Mouse (Mus musculus): ENCODE measurements around the gene Hoxd10. TPM values are rescaled to one million over a fixed set of nuclear protein-coding genes. Genes with fewer than 3 reads are reported as not detected.
A peak's percentile ranks its signal among the peaks of the same experiment; 100 is the strongest.

Hoxd10 gene
- total RNA-seq, 1 experiment from 2014 or later = not detected

DNA sequence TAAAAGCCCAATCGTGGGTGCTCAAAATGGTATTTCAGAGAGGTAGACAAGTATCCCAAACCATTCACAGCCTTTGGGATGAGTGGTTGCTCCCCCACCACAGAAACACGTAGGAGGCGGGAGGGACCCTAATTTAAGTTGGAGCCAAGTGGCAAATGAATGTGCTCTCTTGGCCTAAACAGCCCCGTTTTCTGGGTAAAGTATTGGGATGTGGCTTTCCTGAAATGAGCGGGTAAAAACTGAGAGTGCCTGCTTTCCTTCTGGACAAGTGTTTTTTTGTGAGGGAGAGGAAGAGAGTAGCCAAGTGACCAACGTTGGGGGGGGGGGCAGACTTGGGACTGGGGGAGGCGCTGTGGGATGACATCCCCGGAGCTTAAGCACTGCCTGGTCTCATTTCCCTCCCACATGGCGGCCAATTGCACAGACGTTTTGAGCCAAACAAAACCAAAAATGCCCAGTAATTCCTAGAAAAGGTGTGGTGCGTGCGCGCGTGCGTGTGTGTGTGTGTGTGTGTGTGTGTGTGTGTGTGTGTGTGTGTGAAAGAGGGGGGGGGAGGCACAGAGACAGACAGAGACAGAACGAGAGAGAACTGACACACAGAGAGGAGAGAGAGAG lies 19.3 kb downstream of the Hoxd10 start:
- peak; percentile 59 for DNase-seq

DNA sequence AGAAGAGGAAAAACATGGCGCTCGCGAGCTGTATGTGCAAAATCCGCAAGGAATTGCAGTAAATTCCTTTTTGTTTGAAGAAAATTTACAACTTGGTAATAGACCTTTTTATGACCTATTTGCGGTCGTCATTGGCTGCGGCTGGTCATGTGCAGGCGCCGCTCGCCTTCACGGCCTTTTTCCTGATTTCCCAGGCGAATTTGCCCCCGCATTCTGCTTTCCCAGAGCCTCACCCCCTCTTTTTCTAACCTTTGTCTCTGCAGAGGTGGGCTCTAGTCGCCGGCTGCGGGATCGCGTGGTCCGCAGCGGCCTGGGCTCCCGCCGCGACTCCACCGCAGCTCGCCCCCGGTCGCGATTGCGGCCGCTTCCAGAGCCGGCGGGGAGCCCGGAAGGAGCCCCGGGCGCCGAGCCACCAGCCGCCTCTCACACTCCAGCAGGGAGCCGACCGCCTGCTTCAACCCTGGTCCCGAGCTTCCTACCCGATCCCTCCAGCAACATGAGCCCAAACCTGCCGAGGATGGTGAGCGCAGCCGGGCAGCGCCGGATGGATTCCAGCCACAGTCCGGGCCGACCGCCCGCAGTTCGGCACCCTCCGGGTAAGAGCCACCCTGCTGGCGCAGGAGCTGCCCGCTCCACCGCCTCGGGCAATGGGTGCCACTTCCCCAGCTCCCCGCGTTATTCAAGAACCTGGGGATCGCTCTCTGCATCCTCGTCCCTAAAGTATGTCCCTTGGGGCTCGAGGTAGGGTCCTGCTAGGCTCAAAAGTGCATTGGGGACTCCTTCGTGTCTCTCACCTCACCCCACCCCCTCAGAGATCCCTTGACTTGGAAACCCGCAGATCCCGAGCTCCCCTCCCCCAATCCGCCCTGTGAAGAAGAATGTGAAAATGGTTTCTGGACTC lies 20.2 kb downstream of the Hoxd10 start, which contains the start of the genes Hoxd3 and Hoxd4:
Gene Hoxd3, plus strand, starts transcription at position 207 of the 901 bp plus-strand sequence.
Gene Hoxd4, plus strand, starts transcription at position 209 of the 901 bp plus-strand sequence.
- DNase-seq = peak; percentile 81

DNA sequence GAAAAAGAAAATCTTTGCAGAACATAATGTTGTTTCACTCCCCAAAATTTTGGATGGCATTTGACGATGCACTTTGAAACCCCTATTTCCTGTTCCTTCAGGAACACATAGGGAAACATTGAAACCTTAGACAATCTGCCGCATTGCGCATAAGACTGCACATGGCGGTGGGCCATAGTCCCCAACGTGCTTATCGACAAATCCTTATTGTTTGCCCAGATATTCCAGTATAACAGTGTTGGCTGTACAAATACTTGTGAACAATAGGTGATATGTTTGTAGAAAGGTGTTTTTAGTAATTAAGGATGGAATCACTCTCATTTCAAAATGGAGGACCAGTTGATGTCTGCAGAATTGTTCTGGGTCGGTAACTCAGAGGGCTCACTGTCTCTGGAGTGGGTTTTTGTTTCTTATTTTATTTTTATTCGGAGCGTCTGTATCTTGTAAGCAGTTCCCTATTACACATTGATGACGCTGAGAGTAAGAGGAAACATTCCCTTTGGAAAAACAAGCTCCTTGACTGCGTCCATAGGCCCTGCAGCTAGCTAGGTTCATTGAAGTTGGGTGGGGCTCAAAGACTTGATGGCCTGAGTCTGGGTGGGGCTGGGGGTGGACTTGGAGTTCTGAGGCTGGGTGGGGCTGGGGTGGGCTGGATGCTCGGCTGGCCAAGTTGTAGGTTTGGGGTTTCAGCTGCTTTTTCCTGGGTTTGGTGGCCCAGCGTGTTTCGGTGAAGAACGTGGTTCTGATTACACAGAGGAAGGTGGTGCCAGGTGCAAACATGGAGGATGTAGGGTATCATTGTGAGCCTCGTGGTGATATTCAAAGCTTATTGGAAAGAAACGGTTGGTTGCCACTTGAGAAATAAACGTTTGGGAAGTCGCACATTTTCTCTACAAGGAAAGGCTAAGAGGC lies 21.8 kb downstream of the Hoxd10 start:
- no peak for DNase-seq

DNA sequence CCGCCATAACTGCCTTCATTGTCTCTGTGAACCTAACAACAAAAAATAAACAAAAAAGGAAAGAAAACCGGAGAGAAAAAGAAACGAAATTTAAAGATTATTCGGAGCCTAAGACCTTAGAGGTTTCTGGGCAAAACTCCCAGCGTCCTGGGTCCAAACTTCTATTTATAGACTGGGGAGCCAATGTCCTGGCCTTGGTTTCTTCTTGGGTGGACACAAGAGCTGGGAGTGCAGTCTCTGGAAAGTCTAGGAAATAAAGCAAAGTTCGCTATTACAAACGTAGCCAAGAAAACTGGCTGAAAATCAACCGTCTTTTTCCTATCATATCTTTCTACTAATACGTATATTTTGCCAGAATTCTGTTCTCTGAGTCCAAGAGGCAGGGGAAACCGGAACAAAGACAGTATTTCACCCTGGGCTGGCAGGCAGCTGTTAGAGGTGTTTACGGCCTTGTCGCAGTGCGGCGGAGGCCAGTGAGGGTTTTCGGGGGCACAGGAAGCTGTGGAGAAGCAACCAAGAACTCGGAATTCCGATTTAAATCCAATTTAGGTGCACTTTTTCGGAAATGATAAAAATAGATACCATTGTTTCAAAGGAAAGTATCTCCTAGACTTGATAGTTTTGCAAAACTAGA lies 22.5 kb downstream of the Hoxd10 start:
- peak; percentile 58 for DNase-seq

DNA sequence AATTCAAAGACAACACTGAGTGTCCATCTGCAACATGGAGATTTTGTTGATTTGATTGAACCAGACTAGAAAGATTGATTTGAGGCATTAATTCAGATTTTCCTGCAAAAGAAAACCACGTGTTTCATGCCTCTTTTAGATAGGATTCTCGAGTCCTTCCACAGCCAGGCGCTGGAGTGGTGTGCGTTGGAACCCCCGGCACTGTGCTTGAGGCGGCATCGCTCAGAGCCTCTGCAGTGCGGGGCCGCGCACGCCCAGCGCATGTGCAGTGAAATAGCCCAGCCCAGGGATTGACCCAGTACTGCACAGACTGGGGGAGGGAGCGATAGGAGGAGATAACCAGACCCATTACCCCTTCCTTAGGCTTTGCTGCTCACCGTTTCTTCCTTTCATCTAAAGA lies 23.2 kb downstream of the Hoxd10 start:
- DNase-seq = peak; percentile 77

DNA sequence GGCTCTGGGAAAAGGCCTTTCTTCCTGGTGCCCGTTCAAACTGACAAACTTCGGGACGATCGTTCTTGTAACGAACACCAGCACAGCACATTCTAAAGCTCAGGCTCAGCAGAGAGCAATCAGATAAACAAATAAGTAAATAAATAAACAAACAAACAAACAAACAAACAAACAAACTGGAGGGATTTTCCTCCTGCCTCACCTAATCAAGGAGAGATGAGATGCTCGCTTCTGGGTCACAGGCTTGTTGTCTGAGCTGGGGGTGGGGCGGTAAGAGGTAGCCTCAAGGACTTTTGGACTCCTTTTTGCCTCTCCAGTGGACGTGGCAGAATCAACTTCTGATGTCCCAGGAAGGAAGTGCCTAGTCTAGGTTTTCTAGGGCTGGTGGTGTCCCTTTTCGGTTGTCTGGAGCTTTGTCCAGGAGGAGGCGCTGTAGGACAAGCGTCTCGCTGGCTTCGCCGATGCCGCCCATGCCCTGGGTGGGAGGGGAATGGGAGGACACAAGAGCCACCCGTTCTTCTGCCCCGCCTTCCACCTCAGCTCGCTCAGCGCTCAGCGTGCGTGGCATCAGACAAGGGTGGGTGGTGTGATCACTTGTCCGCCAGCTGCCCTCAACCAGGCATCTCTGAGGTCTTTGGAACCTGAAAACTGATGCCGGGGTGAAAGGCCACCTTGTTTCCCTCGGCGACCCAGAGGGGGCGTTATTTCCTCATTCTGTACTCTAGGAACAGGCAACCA lies 23.9 kb downstream of the Hoxd10 start:
- peak; percentile 97 for DNase-seq

DNA sequence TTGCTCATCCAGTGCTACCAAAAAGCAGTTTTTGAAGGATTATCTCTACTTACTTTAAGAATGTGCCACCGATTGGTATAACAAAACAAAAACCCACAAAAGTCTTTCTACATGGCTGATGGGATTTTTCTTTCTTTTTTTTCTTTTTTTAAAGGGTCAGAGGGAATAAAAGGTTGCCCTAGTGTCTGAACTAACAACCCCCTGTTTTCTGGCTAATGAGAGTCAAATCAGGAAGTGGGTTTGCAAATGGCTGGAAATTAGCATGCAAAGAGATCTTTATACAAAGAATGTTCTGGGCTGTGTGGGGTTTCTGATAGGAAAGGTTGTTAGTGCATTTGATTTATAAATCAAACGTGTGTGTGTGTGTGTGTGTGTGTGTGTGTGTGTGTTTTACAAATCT lies 28.7 kb downstream of the Hoxd10 start:
- no peak for DNase-seq

DNA sequence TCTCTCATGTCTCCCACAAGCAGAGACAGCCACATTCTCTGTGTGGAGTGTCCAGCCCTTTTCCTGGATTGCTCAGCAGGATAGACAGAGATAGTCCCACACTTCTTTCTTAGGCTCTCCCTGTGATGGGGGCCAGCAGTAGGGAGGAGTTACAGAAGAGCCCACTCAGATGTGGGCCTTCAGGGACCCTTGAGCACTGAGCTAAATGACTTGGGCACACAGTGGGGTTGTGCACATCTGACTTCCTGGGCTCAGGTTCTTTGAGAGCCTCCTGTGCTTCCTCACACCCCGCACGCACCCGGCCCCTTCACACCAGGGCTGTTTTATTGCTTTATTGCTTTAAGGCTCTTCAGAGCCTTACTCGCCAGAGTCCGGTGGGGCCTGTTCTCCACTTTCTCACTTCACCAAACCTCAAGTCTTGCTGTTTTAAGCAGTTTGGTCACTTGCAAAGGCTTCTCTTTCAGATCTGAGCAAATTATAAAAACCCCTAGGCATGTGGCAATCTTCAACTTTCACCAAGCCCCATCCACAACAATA lies 29.3 kb downstream of the Hoxd10 start:
- DNase-seq = no peak

DNA sequence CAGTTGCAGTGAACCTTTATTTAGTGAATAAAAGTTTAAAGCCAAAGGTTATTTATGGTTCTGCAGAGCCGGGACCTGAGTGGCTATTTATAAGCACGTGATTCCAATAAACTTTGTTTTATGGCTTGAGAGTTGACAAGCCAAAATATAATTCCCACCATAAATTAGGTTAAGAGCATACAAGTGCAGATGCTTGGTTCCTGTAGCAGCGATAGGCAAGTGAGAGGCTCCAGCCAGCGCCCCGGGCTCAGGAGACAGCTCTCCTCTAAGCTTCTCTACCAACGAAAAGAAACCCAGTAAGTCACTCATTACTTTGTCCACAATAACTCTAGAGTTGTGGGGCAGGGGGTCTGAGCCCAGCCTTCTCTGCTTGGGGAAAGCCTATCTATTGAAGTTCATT lies 30.2 kb downstream of the Hoxd10 start:
- DNase-seq = no peak

DNA sequence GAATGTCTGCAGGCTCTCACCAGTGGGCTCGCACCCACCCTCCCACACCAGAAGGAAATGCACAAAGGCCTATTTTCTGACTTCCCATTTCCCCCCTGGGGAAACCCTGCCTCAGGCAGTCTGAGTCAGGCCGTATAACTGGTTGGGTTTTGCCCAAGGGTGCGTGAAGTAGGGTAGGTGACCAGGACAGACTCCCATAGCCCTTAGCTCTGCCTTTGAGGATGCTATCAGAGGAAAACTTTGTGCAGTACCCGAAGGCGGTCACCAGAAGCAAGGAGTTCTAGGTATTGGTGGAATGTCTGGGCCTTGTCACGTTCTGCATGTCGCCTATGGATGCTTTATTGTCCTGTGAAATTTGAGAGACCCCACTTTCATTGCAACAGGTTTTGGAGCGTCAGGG lies 31.2 kb downstream of the Hoxd10 start:
- no peak for DNase-seq

DNA sequence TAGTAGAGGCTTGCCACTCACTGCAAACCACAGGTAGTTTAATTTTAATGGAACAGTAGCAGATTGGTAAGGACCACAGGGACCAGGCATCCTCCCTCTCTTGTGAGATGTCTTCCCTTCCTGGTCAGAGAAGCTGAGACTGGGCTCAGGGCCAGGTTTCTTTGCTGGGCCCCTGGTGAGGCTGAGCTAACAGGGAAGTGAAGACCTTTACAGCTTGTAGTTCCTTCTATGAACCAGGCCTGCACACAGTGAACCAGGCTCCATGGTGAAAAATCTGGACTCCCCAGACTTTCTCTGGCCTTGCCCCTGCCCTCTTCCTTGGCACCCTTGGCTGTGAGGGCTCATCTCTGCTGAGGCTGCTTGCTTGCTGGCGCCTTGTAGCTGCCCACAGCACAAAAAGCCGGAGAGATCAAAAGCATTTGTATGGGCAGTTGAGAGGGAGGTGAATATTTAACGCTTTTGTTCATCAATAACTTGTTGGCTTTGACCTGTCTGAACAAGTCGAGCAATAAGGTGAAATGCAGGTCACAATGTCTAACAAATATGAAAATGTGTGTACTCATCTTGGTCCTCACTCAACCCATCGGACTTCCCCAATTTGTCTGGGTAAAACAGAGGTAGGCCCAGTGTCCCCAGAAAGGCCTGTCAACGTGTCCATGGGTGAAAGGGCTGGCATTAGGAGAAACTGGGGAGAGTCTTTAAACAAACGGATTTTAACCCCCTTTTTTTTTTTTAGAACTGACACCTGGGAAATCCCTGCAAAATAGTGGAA lies 32.7 kb downstream of the Hoxd10 start:
- DNase-seq = peak; percentile 47

DNA sequence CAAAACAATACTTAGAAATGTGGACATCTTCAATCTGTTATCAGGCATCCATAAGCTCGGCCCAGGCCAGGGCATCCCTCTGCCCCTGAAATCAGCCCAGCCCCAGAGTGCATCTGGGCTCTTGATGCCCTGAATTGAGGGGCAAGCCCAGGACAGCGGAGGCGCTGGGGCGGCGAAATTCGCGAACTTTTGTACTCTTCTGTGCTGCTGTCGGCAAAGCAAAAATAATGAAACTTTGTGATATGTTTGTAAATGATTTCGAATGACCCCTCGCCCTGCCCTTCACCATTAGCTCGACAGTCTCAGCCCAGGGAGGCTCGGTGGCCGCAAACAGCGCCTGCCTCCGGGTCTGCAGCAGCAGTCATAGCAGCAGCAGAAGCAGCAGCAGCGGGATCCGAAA lies 33.4 kb downstream of the Hoxd10 start:
- no peak for DNase-seq

DNA sequence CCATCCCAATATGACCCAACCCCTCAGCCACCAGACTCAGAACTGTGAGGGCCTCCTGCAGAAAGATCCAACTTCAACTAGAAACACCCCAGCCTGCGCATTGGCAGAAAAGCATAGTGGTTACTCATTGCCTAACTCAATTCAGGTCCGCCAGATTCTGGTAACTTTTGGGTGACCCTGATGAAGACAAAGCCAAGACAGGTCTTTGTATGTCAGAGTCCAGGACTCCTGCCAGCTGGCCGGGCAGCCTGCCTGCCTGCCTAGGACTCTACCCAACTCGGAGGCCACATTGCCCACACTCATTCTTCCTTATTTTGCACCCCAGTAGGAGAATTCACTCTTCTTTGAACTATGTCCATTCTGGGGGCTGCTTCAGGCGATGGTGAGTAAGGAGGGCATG lies 34.8 kb downstream of the Hoxd10 start, which contains the start of gene Gm28230:
Gene Gm28230, plus strand, starts transcription at position 178 of the 400 bp plus-strand sequence.
- DNase-seq = peak; percentile 58

DNA sequence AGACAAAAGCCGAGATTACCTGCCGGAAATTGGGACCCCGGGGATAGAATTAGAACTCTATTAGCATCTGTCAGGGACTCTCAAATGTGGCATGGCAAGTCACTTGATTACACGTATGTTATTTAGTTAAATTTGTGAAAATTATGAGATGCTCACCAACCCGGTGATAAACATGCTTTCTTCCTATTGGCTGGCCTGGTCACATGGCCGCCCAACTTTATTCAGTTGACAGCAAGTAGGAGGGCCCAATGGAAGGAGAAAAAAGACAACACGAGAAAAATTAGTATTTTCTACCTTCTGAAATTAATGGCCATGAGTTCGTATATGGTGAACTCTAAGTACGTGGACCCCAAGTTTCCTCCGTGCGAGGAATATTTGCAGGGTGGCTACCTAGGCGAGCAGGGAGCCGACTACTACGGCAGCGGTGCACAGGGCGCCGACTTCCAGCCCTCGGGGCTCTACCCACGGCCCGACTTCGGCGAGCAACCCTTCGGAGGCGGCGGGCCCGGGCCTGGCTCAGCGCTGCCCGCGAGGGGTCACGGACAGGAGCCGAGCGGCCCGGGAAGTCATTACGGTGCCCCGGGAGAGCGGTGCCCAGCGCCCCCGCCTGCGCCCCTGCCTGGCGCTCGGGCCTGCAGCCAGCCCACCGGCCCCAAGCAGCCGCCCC lies 35.4 kb downstream of the Hoxd10 start:
- DNase-seq = no peak

DNA sequence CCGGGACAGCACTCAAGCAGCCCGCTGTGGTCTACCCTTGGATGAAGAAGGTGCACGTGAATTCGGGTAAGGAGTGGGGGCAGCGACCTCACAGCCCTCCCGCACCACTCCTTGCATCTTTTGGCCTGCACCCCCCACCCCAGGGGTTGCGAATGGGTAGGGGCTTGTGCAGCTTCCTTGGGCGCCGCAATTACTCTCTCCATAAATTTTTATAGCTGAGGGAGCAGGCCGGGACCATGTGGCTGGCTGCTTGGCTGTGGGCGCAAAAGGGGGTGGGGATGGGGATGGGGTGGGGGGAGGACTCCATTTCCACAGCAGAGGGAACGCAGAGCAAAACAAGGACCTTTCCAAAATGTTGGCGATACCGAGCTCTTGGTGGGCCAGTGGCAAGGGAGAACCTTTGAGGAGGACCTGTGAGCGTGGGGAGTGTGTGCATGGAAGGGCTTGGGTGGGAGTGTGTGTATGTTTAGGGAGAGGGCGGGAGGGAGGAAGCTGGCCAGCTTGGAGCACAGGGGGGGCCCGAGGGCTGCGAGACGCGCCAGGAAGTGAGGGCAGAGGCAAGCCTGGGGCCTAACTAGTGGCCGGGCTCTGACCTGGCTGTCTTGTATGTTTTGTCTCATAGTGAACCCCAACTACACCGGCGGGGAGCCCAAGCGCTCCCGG lies 36.0 kb downstream of the Hoxd10 start:
- no peak for DNase-seq

DNA sequence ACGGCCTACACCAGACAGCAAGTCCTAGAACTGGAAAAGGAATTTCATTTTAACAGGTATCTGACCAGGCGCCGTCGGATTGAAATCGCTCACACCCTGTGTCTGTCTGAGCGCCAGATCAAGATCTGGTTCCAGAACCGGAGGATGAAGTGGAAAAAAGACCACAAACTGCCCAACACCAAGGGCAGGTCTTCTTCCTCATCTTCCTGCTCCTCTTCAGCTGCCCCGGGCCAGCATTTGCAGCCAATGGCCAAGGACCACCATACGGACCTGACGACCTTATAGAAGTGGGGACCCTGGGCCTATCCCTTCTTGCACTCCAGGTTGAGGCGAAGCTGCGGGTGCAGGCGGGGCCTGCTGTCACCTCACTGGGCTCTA lies 36.6 kb downstream of the Hoxd10 start:
- DNase-seq = no peak

DNA sequence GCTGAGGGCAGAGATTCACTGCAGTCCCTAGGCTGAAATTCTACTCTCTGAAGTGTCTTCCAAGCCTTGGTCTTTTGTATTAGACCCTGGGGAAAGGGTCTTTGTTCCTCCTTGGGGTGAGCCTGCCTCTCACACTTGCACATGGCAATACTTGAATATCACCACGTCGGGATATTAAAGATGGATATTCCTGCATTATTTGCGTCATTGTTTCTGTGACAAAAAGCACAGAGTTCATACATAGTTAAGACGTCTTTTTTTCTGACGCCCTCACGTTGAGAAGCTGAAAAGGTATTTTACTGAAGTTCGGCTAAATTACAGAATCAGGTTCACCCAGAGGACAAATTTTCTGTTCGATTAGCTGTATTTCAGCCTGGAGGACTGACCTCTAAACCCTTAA lies 38.6 kb downstream of the Hoxd10 start:
- DNase-seq = no peak

DNA sequence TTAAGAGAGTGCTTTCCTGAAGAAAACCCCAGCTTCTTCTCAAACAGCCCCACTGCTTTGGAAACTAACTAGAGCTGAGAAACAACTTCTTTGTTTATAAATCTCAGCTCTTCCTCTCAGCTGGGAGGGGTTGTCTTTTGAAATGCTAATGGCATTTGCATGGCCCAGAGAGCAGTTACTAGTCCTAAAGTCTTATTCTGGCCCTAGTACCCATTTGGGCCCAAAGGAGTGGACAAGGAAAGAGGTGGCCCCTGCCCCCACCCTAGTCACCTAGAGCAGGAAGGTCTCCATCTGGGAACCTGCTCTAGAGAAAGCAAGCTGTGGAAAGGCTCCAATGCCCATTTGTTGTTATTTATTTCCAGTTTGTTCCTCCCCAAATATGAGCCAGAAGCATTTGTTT lies 39.3 kb downstream of the Hoxd10 start:
- no peak for DNase-seq
